Mouse (Mus musculus): Measurements from ENCODE around the gene Kcnv2. TPM values are rescaled to one million over a fixed set of nuclear protein-coding genes. Genes with fewer than 3 reads are reported as not detected.

Gene Kcnv2
- polyA plus RNA-seq, 1 experiment = not detected

DNA sequence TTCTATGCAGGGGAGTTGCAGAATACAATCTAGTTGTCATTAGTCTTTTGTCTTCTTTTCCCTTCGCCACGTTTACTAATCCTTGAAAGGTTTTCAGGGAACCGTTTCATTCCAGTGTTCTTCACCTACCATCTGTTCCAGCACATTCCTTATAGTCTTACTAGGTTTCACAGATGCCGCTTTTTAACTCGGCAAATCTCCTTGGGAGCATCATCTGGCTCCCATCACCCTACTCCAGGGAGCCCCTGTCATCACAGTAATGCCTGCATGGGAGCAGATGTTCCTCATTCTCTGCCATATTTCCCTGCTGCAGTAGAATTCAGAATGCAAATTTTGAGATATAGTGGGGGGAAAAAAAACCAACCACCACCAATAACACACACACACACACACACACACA is 5.1 kb upstream of the Kcnv2 start:
- no peak overlapping the region for H3K27ac ChIP-seq (ENCODE audit: insufficient read depth, low read length)
- no peak overlapping the region for H3K4me3 ChIP-seq (ENCODE audit: insufficient read depth, low read length)
- TF ChIP-seq CTCF (IDR thresholded peaks at IDR 0.05; ENCODE audit: extremely low read depth, insufficient read depth, low read length) = no peak
- TF ChIP-seq POLR2A (IDR thresholded peaks at IDR 0.05; ENCODE audit: extremely low read depth, insufficient read depth, low read length) = no peak
- no peaks in the 10 kb centered on the region for H3K4me1 ChIP-seq (ENCODE audit: control insufficient read depth, insufficient read depth, low read length)

DNA sequence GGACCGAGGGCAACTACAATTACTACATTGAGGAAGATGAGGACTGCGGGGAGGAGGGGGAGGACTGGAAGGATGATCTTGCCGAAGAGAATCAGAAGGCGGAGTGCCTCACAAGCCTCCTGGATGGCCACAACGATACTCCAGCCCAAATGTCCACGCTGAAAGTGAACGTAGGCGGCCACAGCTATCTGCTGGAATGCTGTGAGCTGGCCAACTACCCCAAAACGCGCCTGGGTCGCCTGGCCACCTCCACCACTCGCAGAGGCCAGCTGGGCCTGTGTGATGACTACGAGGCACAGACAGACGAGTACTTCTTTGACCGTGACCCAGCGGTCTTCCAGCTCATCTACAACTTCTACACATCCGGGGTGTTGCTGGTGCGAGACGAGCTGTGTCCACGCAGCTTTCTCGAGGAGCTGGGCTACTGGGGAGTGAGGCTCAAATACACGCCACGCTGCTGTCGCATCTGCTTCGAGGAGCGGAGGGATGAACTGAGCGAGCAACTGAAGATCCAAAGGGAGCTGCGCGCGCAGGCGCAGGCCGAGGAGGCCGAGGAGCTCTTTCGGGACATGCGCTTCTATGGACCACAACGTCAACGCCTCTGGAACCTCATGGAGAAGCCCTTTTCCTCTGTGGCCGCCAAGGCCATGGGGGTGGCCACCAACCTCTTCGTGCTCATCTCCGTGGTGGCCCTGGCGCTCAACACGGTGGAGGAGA is 681 bp downstream of the Kcnv2 start:
- TF ChIP-seq POLR2A (IDR thresholded peaks at IDR 0.05; ENCODE audit: extremely low read depth, insufficient read depth, low read length) (no peak), CTCF (IDR thresholded peaks at IDR 0.05; ENCODE audit: extremely low read depth, insufficient read depth, low read length) (no peak)
- Histone ChIP-seq H3K4me1 (ENCODE audit: control insufficient read depth, insufficient read depth, low read length) (no peaks in the 10 kb centered on the region), H3K4me3 (ENCODE audit: insufficient read depth, low read length) (no peak overlapping the region), H3K27ac (ENCODE audit: insufficient read depth, low read length) (no peak overlapping the region)

DNA sequence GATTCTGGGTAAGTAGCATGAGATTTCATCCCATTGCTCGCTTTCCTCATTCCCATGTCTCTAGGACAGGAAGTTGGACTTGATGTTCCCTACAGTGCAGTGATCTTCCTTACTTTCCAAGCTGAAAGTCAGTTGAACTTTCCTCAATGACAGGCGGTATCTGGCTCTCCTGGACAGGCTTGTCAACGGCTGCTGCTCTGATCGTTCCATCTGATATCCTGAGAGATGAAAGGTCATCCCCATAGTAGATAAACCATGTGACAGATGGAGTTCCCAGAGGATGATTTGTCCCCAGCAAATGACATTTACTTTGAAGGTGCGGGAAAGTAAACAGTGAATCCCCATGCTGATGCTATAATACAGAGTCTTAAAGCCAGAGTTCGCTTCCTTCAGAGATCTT is 3.2 kb downstream of the Kcnv2 start:
- Histone ChIP-seq H3K4me3 (ENCODE audit: insufficient read depth, low read length) (no peak overlapping the region), H3K27ac (ENCODE audit: insufficient read depth, low read length) (no peak overlapping the region), H3K4me1 (ENCODE audit: control insufficient read depth, insufficient read depth, low read length) (no peaks in the 10 kb centered on the region)
- TF ChIP-seq POLR2A (IDR thresholded peaks at IDR 0.05; ENCODE audit: extremely low read depth, insufficient read depth, low read length) = no peak
- no peak for TF ChIP-seq CTCF (IDR thresholded peaks at IDR 0.05; ENCODE audit: extremely low read depth, insufficient read depth, low read length)

DNA sequence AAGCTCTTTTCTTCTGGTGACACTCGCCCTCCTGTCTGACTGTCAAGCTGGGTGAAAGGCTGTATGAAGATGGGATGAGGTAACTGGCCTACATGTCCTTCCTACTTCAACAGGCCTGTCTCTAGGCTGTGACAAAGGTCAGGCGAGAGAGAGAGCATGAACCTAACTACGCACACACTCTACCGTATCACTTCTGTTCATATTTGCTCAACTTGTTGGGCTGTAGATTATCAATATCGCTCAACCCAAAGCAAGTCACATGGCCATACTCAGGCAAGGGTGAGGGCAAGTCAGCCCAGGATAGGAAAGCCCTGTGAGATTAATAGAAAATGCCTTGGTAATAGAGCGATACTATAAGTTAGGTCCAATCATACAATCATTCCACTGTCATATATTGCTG is 5.2 kb downstream of the Kcnv2 start:
- TF ChIP-seq POLR2A (IDR thresholded peaks at IDR 0.05; ENCODE audit: extremely low read depth, insufficient read depth, low read length) = no peak
- no peak for TF ChIP-seq CTCF (IDR thresholded peaks at IDR 0.05; ENCODE audit: extremely low read depth, insufficient read depth, low read length)
- no peaks in the 10 kb centered on the region for H3K4me1 ChIP-seq (ENCODE audit: control insufficient read depth, insufficient read depth, low read length)
- no peak overlapping the region for H3K27ac ChIP-seq (ENCODE audit: insufficient read depth, low read length)
- no peak overlapping the region for H3K4me3 ChIP-seq (ENCODE audit: insufficient read depth, low read length)

DNA sequence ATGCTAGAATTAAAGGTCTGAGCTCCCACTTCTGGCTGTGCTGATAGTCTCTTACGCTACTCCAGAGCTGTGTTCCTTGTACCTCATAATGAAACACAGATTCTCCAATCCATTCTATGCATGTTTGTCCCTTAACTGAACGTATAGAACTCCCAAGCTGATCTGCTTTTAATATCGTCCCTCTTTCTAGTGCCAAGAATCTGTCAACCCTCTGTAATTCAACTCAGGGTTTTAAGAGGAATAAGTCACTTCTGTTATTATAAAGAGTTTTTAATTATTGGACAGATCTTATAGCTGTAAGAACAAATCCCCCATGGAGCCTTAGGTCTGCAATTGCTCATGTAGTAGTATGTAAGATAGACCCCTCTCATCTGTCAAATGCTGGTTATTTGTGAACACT is 5.8 kb downstream of the Kcnv2 start:
- Histone ChIP-seq H3K4me3 (ENCODE audit: insufficient read depth, low read length) (no peak overlapping the region), H3K4me1 (ENCODE audit: control insufficient read depth, insufficient read depth, low read length) (no peaks in the 10 kb centered on the region), H3K27ac (ENCODE audit: insufficient read depth, low read length) (no peak overlapping the region)
- no peak for TF ChIP-seq POLR2A (IDR thresholded peaks at IDR 0.05; ENCODE audit: extremely low read depth, insufficient read depth, low read length)
- no peak for TF ChIP-seq CTCF (IDR thresholded peaks at IDR 0.05; ENCODE audit: extremely low read depth, insufficient read depth, low read length)

DNA sequence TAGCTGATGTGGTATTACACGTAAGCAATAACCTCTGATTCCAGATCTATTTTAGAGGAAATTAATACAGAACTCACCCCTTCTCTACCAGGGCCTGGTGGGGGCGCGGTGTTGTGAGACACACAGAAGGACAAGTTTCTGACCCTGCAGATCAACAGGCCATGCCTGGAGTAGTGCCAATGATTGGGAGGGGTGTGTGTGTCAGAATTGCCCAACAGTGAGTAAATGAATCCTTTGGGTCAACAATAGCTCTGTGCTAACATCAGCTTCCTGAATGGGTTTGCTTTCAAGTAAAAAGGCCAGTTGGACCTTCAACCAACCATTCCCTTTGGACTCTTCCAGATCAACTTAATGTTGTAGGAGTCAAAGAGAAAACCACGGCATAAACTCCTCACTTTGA is 6.3 kb downstream of the Kcnv2 start:
- Histone ChIP-seq H3K4me3 (ENCODE audit: insufficient read depth, low read length) (no peak overlapping the region), H3K27ac (ENCODE audit: insufficient read depth, low read length) (no peak overlapping the region), H3K4me1 (ENCODE audit: control insufficient read depth, insufficient read depth, low read length) (no peaks in the 10 kb centered on the region)
- TF ChIP-seq CTCF (IDR thresholded peaks at IDR 0.05; ENCODE audit: extremely low read depth, insufficient read depth, low read length) = no peak
- no peak for TF ChIP-seq POLR2A (IDR thresholded peaks at IDR 0.05; ENCODE audit: extremely low read depth, insufficient read depth, low read length)

DNA sequence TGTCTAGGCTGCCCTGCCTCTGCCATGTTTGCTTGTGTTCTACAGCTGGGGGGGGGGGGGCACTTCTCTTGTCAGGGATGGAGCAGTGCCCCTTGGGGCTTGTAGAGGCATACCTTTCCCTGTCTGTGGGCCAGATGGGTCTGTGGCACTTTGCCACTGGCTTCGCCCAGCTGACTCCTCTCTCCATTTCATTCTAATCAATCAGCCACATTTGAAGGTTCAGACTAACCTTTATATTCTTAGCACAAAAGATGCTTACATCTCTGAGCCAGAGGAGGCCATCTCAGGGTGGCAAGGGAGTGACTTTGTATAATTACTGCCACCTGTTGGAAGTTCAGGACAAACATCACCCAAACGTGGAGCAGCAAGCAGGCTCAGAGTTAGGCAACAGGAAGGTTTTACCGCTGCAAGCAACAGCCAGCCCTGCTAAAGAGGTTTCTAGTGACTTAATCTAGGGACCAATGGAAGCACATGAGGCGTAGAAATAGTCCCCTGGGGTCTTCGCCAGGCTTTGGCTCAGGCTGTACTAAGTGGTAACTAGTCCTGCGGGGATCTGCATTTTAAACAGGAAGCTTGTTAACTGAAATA is 9.9 kb downstream of the Kcnv2 start:
- Histone ChIP-seq H3K4me1 (ENCODE audit: control insufficient read depth, insufficient read depth, low read length) (no peaks in the 10 kb centered on the region), H3K4me3 (ENCODE audit: insufficient read depth, low read length) (no peak overlapping the region), H3K27ac (ENCODE audit: insufficient read depth, low read length) (no peak overlapping the region)
- TF ChIP-seq CTCF (IDR thresholded peaks at IDR 0.05; ENCODE audit: extremely low read depth, insufficient read depth, low read length) (peak; percentile 4; the same call in 1 of the 2 replicates), POLR2A (IDR thresholded peaks at IDR 0.05; ENCODE audit: extremely low read depth, insufficient read depth, low read length) (no peak)

DNA sequence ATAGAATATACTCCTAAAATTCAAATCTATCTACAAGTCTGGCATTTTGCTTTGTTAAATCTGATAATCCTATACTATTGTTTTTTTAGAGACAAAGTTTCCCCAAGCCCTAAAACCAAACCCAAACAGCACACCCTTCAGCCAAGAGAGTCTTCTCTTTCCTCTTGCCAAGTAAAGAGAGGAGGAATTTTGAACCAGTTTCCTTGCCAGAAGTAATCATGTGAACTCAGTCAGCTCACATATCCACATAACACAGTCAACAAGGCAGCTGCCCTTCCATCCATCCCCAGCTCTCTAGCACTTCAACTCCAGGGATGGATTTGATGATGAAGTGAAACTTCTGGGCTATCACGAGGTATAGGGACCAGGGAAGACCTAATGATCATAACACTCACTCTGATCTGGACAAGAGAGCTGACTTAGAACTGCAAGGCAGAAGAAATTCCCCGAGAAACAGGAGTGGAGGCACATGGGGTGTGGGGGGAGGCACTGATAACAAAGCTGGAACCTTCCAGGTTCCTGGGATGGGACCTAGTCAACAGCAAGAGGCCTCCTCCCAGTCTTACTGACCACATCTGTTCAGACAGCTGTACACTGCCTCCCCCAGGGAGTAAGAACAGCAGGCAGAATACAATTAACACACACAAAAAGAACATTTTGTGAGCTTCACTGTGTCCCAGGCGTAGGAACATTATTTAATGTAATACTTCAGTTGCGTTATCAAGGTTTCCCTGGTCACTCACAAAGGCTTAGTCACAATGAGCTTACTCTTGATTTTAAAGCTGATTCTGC is 13.9 kb downstream of the Kcnv2 start:
- Histone ChIP-seq H3K4me3 (ENCODE audit: insufficient read depth, low read length) (no peak overlapping the region), H3K4me1 (ENCODE audit: control insufficient read depth, insufficient read depth, low read length) (no peaks in the 10 kb centered on the region), H3K27ac (ENCODE audit: insufficient read depth, low read length) (no peak overlapping the region)
- TF ChIP-seq CTCF (IDR thresholded peaks at IDR 0.05; ENCODE audit: extremely low read depth, insufficient read depth, low read length) = no peak
- TF ChIP-seq POLR2A (IDR thresholded peaks at IDR 0.05; ENCODE audit: extremely low read depth, insufficient read depth, low read length) = no peak

DNA sequence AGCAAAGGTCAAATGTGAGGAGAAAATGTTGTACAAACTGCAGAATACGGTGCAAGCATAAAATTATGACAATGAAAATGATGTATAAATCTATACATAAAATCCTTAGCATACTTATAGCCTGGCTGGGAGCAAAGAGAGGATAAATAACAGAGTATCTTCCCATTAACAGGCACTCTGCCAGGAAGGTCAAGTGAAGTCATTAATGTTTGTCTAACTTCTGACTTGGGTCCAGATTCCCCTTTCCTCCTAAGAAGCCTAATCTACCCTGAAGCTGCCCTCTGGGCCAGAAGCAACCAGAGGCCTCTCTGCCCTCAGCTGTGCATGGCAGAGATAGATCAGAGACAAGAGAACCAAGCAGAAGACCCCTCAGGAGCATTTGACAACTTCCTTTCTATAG is 24.1 kb downstream of the Kcnv2 start:
- no peak for TF ChIP-seq CTCF (IDR thresholded peaks at IDR 0.05; ENCODE audit: extremely low read depth, insufficient read depth, low read length)
- no peak for TF ChIP-seq POLR2A (IDR thresholded peaks at IDR 0.05; ENCODE audit: extremely low read depth, insufficient read depth, low read length)
- Histone ChIP-seq H3K4me1 (ENCODE audit: control insufficient read depth, insufficient read depth, low read length) (no peaks in the 10 kb centered on the region), H3K4me3 (ENCODE audit: insufficient read depth, low read length) (no peak overlapping the region), H3K27ac (ENCODE audit: insufficient read depth, low read length) (no peak overlapping the region)
